Mouse (Mus musculus): ENCODE measurements around the gene Vmn1r189. TPM values are rescaled to one million over a fixed set of nuclear protein-coding genes. Genes with fewer than 3 reads are reported as not detected.
"Not testable (repeated sequence)": the region's sequence is repeated elsewhere in the genome, so short reads cannot be mapped to it uniquely, and the experiment has no call there.

Gene Vmn1r189
- total RNA-seq (2014; rRNA removed) (not detected in 2 replicates), polyA plus RNA-seq (2015; fragmentation: Nextera tagmentation; extraction: Ambion mirVana) (not detected in 2 replicates)

DNA sequence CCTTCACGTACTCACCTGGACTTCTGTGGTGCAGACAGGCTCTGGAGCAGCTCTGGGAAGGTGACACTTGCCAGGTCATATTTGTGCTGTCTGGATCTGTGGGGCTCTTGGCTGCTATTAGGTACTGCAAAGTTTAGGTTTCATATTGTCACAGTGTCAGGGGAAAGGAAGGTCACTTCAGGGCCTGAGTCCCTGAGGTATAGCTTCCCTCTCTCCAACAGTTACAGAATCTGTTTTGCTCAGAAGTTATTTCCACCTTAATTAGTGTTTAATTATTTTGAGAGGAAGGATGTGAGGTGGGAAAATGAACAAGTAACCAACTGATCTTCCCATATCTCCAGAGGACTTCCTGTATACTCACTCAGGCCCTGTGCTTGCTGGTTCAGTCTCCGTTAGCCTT, at the start of gene Vmn1r189:
Vmn1r189 (minus strand) TSS at position 101 of the 400 bp plus-strand sequence.
- 89% methylated on average over 2 of the region's 2 CpGs for WGBS
- not testable (repeated sequence) for ATAC-seq; H3K4me3 ChIP-seq (ENCODE audit: low read length); H3K27me3 ChIP-seq (ENCODE audit: insufficient read depth, low read length); H3K4me2 ChIP-seq (ENCODE audit: low read depth, low read length); DNase-seq (ENCODE audit: low spot score); H3K4me1 ChIP-seq (ENCODE audit: insufficient read depth, low read length); H3K9me3 ChIP-seq (ENCODE audit: low read length); H3K36me3 ChIP-seq (ENCODE audit: insufficient read depth, low read length); H3K9ac ChIP-seq (replicated peaks; ENCODE audit: low read length); H3K27ac ChIP-seq

DNA sequence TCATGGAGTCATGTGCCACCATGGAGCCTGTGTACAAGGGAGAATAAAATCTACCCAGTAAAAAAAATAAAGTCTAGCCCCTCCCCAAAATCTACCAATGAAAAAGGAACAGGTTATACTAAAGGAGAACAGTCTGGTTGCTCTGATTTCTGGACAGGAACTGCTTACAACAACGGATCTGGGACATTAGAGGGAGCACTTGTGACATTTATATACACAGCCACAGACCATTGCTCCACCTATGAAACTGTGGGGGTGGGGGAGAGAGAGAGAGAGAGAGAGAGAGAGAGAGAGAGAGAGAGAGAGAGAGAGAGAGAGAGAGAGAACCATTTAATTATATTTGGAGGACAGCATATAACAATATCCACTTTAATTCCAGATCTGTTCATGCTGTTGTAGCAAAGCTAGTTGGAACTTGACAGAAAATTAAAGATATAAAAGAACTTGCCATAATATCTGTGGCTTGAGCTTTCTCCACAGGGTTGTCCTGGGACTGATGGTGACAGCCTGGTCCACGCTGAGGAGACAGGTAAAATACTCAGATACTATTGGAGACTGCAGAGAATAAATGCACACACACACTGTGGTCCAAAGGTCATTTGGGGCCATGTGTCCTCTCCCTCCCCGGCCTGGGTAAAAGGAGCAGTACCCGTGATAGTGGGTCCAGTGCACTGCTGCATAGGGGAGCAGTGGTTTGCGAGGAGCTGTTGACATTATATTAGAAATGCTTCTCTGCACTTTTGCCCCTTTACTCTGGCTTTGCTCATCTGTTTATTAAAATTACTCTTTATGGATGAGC, 31.1 kb upstream of the Vmn1r189 start:
- H3K4me3 ChIP-seq (ENCODE audit: low read length); H3K4me2 ChIP-seq (ENCODE audit: low read depth, low read length); H3K4me1 ChIP-seq (ENCODE audit: insufficient read depth, low read length); H3K9me3 ChIP-seq (ENCODE audit: low read length); H3K27ac ChIP-seq; H3K36me3 ChIP-seq (ENCODE audit: insufficient read depth, low read length); H3K9ac ChIP-seq (replicated peaks; ENCODE audit: low read length); H3K27me3 ChIP-seq (ENCODE audit: insufficient read depth, low read length): not testable (repeated sequence)
- WGBS = 71% methylated on average over 5 of the region's 5 CpGs
- DNase-seq (ENCODE audit: low spot score) (peak; percentile 5), ATAC-seq (peak; percentile 68; the same call in 1 of the 2 replicates)
- peak; percentile 24 for TF ChIP-seq CTCF (IDR thresholded peaks at IDR 0.05; ENCODE audit: low read depth)

DNA sequence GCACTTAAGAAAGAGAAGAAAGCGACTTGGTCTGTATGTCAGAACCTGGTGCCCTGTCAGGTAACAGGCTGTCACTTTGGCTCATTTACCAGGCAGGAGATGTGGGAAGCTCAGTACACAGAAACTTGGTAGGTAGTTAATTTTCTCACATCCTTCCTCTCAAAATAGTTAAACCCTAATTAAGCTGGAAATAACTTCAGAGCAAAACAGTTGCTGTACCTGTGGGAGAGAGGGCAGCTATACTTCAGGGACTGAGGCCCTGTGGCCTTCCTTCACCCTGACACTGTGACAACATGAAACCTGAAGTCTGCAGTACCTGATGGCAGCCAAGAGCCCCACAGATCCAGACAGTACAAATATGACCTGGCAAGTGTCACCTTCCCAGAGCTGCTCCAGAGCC, 21.5 kb downstream of the Vmn1r189 start, which contains the start of gene Vmn1r188:
Vmn1r188 (plus strand) TSS at position 301 of the 400 bp plus-strand sequence.
- not testable (repeated sequence) for DNase-seq (ENCODE audit: low spot score)

DNA sequence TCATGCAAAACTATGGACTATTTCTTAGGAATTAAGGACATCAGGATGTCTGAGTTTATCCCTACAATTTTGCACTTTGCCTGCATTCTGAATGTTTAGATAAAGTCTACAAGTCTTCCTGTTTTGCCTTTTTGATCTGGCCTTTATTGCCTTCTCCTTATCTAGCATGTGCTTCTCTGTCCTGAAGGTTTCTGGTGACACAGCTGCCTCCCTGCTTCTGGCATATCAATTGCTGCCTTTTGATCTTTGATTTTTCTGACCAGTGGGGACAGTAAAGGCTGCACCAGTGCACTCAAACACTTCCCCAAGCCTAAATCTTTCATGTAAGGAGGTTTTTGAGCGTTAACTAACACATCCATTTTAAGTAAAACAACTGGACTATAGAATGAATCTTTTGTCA, 42.2 kb downstream of the Vmn1r189 start:
- Histone ChIP-seq H3K27me3 (ENCODE audit: insufficient read depth, low read length) (no peaks in the 10 kb centered on the region), H3K27ac (no peak overlapping the region), H3K4me3 (ENCODE audit: low read length) (no peak overlapping the region), H3K4me1 (ENCODE audit: insufficient read depth, low read length) (no peaks in the 10 kb centered on the region), H3K4me2 (ENCODE audit: low read depth, low read length) (no peak overlapping the region), H3K9me3 (ENCODE audit: low read length) (no peaks in the 10 kb centered on the region), H3K36me3 (ENCODE audit: insufficient read depth, low read length) (no peaks in the 10 kb centered on the region), H3K9ac (replicated peaks; ENCODE audit: low read length) (no peak overlapping the region)
- no peak for DNase-seq (ENCODE audit: low spot score)
- no peak for ATAC-seq
- no peak for TF ChIP-seq CTCF (IDR thresholded peaks at IDR 0.05; ENCODE audit: low read depth)
- WGBS = 84% methylated on average over 1 of the region's 1 CpGs

More for the DNA sequence above, 21.5 kb downstream of the Vmn1r189 start, which contains the start of gene Vmn1r188:
- H3K9ac ChIP-seq (replicated peaks; ENCODE audit: low read length); H3K4me2 ChIP-seq (ENCODE audit: low read depth, low read length); H3K4me1 ChIP-seq (ENCODE audit: insufficient read depth, low read length); H3K36me3 ChIP-seq (ENCODE audit: insufficient read depth, low read length); H3K27me3 ChIP-seq (ENCODE audit: insufficient read depth, low read length); ATAC-seq; H3K27ac ChIP-seq; H3K9me3 ChIP-seq (ENCODE audit: low read length); H3K4me3 ChIP-seq (ENCODE audit: low read length): not testable (repeated sequence)
- WGBS = 77% methylated on average over 1 of the region's 1 CpGs

DNA sequence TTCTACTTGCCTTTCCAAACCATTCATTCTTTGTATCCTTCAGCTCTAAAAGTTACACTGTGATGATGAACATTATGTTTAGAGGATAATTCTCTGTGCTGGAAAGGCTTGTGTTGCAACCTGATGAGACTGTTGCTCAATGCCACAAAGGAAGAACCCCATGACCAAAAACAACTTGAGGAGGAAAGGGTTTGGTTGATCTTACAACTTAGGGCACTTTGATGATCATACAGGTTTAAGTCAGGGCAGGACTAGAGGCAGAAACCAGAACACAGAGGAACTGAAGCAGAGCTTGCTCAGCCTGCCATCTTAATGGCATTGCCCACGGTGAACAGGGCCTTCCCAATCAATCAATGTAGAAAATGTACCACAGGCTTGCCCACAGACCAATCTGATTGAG, 44.2 kb downstream of the Vmn1r189 start:
- WGBS = 78% methylated on average over 1 of the region's 1 CpGs
- no peak for DNase-seq (ENCODE audit: low spot score)
- no peaks in the 10 kb centered on the region for H3K27me3 ChIP-seq (ENCODE audit: insufficient read depth, low read length)

DNA sequence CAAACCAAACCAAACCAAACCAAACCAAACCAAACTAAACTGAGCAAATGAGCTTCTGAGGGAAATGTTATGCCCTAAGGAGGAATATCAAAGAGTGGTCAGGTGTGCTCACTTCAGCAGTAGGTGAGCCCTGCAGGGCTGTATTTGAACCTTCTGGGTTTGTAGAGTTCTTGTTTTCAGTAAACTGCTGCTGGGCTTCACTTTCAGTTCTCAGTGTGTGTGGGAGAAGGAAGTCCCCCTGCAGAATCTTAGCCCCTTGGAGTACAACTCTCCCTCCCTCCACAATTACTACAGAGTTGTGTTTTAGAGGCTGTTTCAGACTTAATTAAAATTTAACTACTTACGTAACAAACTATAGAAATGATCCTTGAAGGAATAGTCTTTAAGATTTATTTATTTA, 51.9 kb downstream of the Vmn1r189 start:
- H3K4me2 ChIP-seq (ENCODE audit: low read depth, low read length) = no peak overlapping the region
- ATAC-seq = no peak

More for the DNA sequence above, 44.2 kb downstream of the Vmn1r189 start:
- Histone ChIP-seq H3K36me3 (ENCODE audit: insufficient read depth, low read length) (no peaks in the 10 kb centered on the region), H3K9ac (replicated peaks; ENCODE audit: low read length) (no peak overlapping the region), H3K4me3 (ENCODE audit: low read length) (no peak overlapping the region), H3K4me2 (ENCODE audit: low read depth, low read length) (no peak overlapping the region), H3K4me1 (ENCODE audit: insufficient read depth, low read length) (no peaks in the 10 kb centered on the region), H3K9me3 (ENCODE audit: low read length) (no peaks in the 10 kb centered on the region), H3K27ac (no peak overlapping the region)
- TF ChIP-seq CTCF (IDR thresholded peaks at IDR 0.05; ENCODE audit: low read depth) = no peak
- ATAC-seq = no peak

DNA sequence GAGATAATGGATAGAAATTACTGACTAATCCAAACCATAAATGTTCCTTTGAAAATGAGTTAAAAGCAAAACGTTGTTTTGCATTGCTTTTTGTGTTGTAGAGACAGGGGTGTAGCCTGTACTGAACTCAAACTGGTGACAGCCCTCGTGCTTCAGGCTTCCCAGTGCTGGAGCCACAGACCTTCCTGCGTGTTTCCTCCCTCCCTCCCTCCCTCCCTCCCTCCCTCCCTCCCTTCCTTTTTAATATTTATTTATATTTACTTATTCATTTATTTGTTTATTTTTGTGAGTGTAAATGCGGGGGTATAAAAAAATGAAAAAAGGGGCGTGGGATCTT, 54.1 kb downstream of the Vmn1r189 start:
- 11% methylated on average over 5 of the region's 5 CpGs for WGBS

More for the DNA sequence above, 51.9 kb downstream of the Vmn1r189 start:
- Histone ChIP-seq H3K36me3 (ENCODE audit: insufficient read depth, low read length) (no peaks in the 10 kb centered on the region), H3K27ac (no peak overlapping the region), H3K9me3 (ENCODE audit: low read length) (no peaks in the 10 kb centered on the region), H3K9ac (replicated peaks; ENCODE audit: low read length) (no peak overlapping the region), H3K4me1 (ENCODE audit: insufficient read depth, low read length) (no peaks in the 10 kb centered on the region), H3K4me3 (ENCODE audit: low read length) (no peak overlapping the region), H3K27me3 (ENCODE audit: insufficient read depth, low read length) (no peaks in the 10 kb centered on the region)
- TF ChIP-seq CTCF (IDR thresholded peaks at IDR 0.05; ENCODE audit: low read depth) = no peak
- WGBS = 91% methylated on average over 1 of the region's 1 CpGs
- DNase-seq (ENCODE audit: low spot score) = no peak

More for the DNA sequence above, 54.1 kb downstream of the Vmn1r189 start:
- H3K4me3 ChIP-seq (ENCODE audit: low read length) = peak overlapping the region; percentile 49
- peak overlapping the region; percentile 76; the same call in 1 of the 2 replicates for H3K27ac ChIP-seq
- H3K9me3 ChIP-seq (ENCODE audit: low read length) = no peaks in the 10 kb centered on the region
- no peak for TF ChIP-seq CTCF (IDR thresholded peaks at IDR 0.05; ENCODE audit: low read depth)
- ATAC-seq (no peak), DNase-seq (ENCODE audit: low spot score) (no peak)
- H3K27me3 ChIP-seq (ENCODE audit: insufficient read depth, low read length) = no peaks in the 10 kb centered on the region
- H3K9ac ChIP-seq (replicated peaks; ENCODE audit: low read length) = peak overlapping the region; percentile 40; the same call in 1 of the 2 replicates
- H3K4me2 ChIP-seq (ENCODE audit: low read depth, low read length) = peak overlapping the region; percentile 67
- H3K4me1 ChIP-seq (ENCODE audit: insufficient read depth, low read length) = no peaks in the 10 kb centered on the region
- H3K36me3 ChIP-seq (ENCODE audit: insufficient read depth, low read length) = no peaks in the 10 kb centered on the region
